Mouse (Mus musculus) T-helper 2 cell (primary cell): ENCODE measurements around the gene Grin3a.

Source experiments
- in situ Hi-C: fragments of 300-600 bp; cut with MboI, MseI; formaldehyde crosslinking; loops from one replicate; pipeline ENCODE4 v1.15.1; 2025; ENCODE audit warnings: high pct_unique_total_duplicates

Grin3a gene

DNA sequence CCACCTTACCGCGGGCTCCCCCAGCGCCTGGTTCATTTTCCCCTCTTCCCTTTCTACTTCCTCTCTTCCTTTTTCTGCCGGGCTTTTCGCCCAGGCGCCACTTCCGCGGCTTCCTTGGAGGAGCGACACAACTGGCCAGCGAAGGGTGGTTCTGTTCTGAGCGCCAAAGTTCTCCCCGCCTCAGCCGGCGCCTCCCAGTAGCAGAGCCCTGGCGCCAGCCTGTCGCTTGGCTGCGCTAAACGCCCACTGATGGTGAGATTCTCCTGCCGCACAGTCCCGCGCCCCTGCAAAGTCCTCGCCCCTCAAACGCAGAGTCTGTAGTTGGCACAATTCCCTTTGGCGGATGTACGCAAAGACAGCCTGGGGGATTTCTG lies at the start of gene Grin3a:
Gene Grin3a (minus strand): TSS at position 133 of the 374 bp plus-strand sequence.
- in situ Hi-C loops, result no loop called here

DNA sequence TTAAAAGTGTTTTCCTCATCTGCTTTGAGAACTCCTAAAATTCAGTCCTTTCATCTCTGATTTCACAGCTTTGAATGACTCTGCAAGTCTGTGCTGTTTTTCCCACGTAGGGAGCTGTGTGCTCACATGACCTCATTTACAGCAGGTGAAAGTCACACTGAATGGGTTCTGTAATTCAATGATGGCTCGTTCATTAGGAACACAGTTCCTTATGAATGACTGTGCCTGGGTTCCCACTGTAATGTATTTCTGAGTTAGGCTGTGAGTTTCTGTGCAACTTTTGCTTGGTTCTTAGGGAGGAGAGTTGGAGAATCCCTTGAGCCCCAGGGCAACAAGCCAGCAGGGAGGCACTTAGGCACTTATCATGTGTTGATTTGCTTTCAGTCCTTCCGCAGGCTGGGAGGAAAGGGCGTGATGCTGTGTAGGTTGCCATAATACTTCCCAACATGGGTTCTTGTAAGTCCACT lies 46.3 kb upstream of the Grin3a start:
- in situ Hi-C loops, result no loop called here

DNA sequence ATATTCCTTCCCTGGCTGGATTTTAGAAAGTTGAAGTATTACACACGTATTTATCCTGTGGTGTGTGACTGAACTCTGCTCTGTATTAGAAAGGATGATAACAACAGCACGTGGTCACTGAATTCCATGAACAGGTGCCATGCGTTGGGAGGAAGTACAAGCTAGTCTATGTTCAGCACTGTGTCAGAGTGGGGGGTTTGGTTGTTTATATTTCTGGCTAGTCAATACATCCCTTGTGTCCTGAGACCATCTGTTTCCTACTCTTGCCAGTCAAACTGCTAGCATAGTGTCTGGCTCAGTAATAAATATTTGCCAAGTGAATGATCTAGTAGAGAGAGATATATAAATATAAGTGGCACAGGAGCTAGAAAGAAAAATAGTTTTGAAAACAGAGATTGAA lies 31.5 kb upstream of the Grin3a start:
- in situ Hi-C loops, result no loop called here

DNA sequence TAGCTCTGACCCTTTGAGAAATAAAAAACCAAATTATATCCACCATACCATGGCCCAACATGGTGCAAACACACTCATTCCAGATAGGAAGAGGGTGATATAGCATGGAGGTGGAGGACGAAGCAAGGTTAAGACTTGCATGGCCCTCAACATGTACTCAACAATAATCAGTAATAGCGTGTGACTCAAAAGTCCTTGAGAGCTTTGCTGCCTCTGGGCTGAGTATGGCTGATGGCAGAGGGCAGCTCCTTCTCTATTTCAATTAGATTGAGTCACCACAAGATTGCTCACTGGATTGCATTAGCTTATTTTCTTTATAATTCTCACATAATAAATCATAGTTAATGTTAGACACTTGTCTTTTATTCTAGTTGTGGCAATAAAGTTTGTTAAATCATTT lies 15.1 kb upstream of the Grin3a start:
- in situ Hi-C loops, result no loop called here

DNA sequence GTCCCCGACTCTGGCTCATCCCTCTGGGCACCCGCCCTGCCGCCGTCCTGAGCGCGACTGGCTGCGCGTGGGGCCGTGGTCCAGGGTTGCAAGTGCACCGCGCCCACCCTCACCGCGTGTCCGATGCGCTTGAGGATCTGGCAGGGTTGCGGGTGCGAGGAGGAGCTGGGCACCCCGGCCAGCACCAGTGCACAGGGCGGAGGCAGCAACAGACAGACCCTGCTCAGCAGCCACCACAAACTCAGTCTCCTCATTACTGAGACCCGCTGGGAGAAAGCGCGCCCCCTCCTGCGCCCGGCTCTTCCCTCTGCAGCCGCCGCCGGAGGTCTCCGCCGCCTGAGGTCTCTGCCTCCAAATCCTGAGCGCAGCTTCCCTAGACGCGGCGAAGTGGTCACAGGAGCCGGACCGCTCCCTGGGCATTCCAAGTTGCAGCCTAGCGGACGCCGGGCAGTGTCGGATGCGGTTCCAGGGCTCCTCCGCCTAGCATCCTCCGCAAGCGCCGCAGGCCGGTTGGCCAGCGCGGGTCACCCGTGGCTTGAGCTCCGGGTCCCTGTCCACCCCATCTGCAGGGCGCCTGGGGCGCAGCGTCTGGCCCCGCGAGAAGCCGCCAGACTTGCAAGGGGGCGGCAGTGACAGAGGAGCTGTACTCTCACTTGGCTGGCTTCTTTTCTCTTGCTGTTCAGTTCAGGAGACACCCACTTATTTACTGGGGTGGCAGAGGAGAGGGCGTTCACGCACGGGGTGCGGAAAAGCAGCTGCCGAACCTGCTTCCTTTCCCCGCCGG lies 524 bp downstream of the Grin3a start:
- in situ Hi-C loops, result no loop called here

DNA sequence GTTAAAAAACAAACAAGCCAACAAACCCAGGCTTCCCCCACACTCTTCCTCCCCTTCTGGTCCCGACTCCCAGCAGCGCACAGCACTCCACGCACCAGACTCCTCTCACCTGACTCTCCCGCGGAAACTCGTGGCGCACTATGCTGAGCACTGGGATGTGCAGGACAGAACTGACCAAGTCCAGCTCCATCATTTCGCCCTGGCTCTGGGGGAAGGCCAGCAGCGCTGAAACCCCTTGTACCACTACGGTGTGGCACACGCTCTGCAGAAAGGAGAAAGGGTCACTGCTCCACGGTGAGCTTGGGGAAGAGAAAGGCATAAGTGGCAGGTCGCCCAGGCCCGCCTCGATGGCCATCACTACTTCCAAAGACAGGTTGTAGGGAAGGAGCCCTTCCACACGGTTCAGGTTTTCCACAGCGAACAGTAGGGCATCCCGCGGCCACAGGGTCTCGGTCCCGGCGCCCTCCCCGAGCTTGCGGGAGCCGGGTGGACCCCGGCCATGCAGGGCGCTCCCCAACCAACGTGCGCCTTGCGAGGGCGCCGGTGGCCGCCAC lies 1.2 kb downstream of the Grin3a start:
- in situ Hi-C loops, result no loop called here

DNA sequence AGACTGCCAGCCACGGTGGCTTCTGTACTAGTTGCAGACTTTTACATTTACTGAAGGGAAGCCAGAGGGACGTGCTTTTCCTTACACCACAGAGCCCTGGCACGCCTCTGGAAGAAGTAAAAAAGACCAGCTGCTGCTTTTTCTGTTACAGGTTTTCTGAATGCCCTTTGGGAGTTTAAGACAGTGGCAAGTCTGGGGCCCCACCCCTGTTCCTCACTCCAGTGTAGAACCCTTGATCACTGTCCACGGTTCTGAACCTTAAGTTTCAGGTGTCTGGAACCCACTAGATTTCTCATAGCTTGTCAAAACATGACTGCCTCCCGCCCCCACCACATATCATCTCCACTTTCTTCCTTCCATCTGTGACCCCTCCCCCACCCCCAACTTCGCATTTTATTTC lies 1.8 kb downstream of the Grin3a start:
- in situ Hi-C loops, result no loop called here

DNA sequence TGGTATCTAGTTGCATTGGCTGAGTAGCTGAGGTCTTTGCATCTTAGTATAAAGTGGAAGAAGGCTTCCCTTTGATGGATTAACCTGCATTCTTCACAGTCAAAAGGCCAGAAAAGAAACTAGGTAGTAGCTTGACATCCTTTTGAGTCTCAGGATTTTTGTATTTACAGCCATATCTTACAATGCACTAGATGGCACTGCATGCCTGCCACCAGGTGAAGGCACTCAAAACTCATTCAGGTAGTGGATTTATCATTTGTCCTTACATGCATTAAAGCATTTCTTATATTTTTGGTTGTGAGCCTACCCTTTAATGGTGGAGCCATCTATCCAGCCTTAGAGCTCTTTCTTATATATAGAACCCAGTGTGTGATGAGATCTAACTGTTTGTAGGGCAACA lies 13.5 kb downstream of the Grin3a start:
- in situ Hi-C loops, result no loop called here

DNA sequence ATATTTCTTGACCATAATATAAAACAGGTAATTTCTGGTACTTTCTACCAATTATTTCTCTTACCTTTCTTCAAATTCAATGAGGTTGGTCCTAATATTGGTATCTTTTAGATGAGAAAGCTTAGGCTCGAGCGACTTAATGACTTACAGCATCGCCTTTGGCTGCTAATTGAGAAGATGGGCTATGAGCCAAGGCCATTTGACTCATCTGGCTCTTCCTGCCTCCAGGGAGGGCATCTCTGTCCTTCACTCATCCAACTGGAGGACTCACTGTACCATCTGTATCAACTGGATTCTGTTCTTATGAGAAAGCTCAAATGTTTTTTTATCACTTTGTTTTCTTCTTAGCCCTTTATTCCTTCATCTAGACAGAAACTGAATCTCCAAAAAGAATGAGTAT lies 31.7 kb downstream of the Grin3a start:
- in situ Hi-C loops, result no loop called here

DNA sequence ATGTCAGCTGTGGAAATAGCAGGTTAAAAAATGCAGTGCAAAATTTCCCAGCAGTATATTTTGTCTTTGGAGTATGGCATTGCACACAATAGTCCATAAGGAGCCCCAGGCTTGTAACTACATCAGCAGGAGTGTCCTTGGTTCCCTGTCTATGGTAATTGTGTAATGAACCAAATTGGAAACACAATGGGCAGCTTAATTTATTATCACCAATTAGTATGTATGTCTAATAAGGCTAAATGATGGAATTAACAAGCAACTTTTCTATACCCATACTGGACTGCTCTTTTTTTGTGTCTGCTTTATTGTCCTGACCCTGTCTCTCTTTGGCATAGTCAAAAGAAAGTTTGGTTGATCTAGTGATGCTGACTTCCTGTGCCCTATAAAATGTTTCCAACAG lies 38.8 kb downstream of the Grin3a start:
- in situ Hi-C loops, result no loop called here

DNA sequence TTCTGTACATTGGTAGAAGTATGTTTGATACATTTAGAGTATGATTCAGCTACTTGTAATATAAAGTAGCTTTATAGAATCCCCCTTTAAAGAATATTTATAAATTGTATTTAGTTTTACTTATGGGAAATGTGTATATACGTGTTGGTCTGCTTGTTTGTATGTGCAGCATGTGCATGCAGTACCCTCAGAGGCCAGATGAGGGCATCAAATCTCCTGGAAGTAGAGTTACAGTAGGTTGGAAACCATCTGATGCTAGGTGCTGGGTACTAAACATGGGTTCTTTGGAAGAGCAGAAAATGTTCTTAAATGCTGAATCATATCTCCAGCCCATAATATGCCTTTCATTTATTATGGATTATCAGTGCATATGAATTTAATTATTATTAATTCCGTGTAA lies 46.2 kb downstream of the Grin3a start:
- in situ Hi-C loops, result no loop called here

DNA sequence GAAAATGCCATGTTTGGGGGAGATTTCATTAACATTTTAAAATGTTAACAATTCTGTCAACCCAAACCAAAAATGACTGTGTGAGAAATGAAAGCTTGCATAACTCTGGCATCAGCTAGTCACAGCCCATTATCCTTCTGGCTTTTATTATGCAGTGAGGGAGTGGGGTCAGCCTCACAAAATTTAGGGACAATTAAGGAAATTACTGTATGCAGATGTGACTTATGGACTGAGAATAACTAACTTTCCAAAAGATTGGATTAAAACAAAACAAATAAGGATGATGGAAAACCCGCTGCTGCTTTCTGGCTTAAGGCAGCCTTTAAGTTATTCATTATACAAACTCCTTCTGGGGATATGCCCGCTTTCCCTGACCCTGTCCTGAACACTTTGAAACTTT lies 56.6 kb downstream of the Grin3a start:
- in situ Hi-C loops, result no loop called here

DNA sequence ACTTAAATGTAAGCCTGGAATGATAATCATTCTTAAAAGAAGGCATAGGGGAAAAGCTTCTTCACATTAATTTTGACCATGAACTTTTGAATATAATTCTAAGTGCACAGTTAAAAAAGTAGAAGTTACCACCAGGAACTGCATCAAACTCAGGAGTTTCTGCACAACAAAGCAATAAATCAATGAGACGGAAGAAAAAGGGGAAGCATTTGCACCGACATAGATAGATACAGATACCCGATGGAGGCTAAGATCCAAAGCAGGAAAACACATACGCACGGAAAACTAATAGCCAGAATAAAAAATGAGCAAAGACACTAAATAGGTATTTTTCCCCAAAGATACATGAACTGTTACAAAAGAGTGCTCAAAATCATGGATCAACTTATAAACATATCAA lies 102.7 kb downstream of the Grin3a start:
- in situ Hi-C loops, result no loop called here

DNA sequence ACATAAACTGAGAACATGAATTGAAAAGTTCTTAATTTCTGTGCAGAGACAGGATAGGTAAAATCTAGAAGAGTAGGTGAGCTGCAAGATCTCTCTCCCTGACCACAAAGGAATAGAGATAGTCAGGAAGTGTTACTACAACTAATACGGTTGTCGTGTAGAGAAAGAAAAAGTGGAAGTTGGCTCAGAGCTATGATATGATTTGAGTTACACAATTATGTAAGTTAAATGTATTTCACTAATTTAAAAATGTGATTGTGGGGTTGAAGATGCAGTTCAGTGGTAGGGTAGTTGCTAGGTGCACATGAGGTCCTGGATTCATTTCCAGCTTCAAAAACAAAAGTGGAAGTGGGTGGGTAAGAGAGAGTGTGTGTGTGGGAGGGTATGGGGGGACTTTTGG lies 103.6 kb downstream of the Grin3a start:
- in situ Hi-C loops, result no loop called here

DNA sequence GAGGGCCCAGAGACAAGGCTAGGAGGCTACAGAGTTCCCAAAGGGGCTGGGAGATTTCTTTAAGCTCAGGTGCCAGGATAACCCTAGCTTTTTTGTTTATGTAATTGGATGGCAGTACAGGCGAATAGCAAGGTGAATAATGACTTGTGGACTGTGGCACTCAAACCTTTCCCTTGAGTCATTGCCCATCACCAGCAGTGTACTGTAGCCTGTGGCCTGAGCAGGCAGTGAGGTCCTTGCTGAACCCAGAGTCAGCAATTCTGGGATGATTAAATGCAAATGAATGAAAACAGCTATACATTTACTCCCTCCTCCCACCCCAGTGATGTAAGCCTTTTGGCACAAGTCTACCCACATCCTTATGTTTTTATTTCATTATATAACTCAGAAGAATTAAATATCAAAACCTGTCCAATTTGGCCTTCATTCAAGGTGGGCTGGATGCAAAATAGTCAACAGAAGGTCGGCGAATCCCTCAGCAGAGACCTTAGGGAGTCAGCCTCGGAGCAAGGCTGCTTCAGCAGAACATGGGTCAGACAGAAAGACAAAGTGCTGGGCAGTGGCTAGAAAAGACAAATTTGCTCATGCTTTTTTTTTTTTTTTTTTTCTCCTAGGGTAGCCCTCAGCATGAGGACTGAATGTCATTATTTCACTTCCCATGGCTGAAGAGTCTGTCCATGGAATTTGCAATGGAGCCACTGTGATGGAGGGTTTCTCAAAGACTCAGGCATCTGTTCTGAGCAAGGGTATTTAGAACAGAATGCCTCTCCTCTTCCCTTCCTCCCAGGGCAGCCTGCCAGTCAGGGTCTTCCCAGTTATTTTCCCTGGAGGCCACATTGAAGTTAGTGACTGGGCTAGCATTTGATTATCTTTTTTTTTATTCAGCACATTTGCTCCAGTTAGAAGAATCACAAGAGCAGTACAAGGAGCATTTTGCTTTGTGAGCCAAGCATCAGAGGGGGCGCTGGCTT lies 104.5 kb downstream of the Grin3a start:
- in situ Hi-C loops, result no loop called here

DNA sequence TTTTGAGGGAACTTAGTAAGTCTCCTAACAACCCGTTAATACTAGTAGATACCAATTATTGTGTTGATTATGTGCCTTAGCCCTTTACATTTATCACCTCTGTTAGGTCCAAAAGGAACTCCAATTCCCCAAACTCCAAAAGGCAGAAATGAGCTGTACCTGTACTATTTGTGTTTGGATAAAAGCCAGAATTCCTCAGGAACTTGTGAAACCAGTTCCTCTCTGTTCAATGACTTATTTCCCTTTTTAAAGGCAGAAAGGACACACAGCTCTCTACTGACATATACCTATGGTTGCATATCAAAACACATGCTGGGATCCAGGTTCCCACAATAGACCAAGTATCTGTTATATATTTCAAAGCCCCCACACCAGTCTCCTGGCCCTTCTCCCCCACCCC lies 106.0 kb downstream of the Grin3a start:
- in situ Hi-C loops, result no loop called here

DNA sequence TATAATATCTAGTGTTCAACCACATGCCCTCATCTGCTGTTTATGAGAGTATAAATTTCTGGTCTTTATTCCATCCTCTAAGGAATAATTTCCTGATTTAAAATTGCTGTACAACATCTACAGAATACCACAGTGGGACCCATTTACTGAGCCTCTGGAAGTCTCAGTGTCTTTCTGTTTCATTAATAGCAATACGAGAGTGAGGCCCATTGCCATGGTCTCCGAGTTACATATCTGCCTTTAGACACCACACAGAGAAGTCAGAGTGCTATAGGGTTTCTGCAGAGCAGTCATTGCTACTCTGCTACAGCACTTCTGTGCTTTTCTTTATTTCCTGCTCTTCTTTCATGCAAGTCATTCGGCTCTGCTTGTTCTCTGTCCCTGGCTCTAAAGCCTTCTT lies 116.2 kb downstream of the Grin3a start:
- in situ Hi-C loops, result no loop called here

DNA sequence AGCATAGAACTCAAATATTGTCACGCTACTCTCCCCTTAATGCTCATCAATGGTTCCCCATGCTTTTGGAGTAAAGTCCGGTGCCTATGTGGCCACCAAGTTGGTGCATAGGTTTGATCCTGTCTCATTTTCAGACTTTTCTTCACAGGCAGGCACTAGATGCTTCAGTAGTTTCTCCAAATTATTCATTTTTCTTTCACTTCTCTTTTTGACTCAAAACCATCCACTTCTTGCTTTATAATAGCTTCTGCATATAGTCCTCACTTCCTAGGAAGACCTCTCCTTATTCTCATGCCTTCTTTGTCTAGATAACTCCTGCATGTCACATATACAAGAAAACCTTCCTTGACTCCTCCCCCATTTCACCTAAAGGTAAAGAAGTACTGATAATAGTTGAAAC lies 121.6 kb downstream of the Grin3a start:
- in situ Hi-C loops, result no loop called here

DNA sequence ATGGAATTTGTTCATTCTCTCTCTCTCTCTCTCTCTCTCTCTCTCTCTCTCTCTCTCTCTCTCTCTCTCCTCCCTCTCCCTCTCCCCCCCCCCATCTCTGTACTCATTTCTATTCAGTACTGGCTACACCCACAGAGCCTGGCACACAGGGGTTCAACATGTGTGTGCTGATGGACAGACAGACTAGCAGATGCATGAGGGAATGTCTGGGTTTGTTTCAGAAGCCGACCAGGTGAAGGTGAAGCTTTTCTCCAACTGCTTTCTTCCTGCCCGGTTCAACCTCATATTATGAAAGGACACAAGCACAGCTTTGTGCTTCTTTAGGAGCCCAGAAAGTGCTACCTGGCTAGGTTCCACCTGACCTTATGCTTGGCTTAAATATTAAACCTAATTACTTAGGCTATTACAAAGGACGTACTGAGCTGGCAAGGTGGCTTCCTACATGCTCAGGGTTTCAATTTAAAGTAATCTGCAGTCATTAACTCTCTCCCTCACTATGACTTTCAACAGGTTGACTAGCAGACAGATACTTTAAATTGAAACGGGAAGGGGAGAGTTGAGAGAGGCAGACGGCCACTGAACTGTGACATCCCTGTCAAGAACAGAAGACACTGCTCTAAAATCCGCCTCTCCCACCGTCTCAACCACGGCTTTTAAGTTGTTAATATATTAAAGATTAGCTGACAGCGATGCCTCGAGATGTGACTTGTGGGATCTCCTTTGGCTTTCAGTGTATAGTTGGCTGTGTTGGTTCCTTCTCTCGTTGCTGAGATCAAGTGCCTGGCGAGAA lies 153.9 kb downstream of the Grin3a start:
- in situ Hi-C loops, result no loop called here

DNA sequence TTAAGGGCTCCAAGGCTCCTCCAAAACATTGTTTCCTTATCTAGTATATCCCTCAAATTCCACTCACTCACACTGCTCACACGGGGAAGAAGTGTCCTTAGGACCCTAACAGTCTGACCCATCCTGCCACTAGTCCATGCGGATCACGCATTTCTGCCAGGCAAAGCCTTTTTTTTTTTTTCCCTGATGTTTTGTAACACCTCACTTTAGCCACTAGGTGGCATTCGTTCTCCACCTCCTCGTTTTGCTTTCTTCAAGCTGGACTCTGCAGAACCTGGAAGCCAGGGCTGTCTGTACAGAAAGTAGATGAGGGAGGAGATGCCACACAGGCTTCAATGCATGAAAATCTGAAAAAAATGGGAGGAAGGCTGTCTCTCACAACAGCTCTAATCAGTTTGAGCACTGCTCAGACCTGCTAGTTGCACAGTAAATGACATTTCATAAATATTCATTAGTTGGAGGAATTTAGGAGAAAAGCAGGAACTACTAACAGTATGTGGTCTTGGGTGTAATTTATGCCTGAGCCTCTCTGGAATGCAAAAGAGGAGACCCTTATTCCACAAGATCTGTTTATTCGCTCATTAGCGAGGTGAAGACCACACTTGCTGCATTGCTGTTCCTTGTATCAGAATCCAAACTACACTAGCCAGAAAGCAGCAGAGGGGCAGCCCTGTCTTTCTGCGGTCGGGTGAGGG lies 156.8 kb downstream of the Grin3a start:
- in situ Hi-C loops, result no loop called here

DNA sequence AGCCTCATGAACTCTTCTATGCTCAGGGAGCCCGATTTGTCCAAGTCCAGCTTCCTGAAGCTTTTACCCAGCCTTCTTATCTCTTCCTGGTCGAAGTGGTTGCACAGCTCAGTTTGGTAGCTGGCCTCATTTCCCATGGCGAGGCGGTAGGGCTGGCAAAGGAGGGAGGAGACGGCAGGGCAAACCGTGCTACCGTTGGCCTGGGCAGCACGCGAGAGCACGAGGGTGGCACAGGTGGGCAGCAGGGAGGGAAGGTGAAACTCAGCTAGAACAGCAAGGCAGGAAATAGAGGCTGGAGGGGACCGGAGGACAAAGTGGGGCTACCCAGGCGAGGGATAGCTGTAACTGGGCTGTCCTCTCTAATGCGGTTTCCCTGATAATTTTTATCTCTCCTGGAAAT lies 163.7 kb downstream of the Grin3a start, which contains the start of gene Ppp3r2:
Gene Ppp3r2 (minus strand): TSS at position 213 of the 400 bp plus-strand sequence.
- in situ Hi-C loops, result no loop called here
